Mouse (Mus musculus): ENCODE results near the gene Chit1.

GRCm38 (mm10) chr1:134105043-134105763, 5.8 kb upstream of the Chit1 start:
- TF ChIP-seq CTCF (IDR thresholded peaks at IDR 0.05; ENCODE audit: insufficient read depth, low read length) (no peak), POLR2A (IDR thresholded peaks at IDR 0.05; ENCODE audit: borderline replicate concordance, extremely low read depth, low read depth, low read length) (no peak)

All from lung, adult 2 months (tissue).